Mouse (Mus musculus) cerebellum, postnatal 4 days (tissue): ENCODE data around the gene Bcl2l13.
"Not testable (repeated sequence)": the region's sequence is repeated elsewhere in the genome, so short reads cannot be mapped to it uniquely, and the experiment has no call there.

Source experiments
- DNase-seq, 2 experiments: peaks; one replicate each; pipeline ENCODE4 v3.0.0; 2022; ENCODE audit warnings: low spot score in 2 of 2, mixed read lengths in 1 of 2

The Bcl2l13 gene

GRCm38 (mm10) chr6:120835474-120836374 lies at the start of gene Bcl2l13:
Gene Bcl2l13 (plus strand): TSS chr6:120836212.
- DNase-seq = peak; percentile 94 to 98

- DNase-seq = no peak
Measured at GRCm38 (mm10) chr6:120788068-120788607, 47.9 kb upstream of the Bcl2l13 start.

DNA sequence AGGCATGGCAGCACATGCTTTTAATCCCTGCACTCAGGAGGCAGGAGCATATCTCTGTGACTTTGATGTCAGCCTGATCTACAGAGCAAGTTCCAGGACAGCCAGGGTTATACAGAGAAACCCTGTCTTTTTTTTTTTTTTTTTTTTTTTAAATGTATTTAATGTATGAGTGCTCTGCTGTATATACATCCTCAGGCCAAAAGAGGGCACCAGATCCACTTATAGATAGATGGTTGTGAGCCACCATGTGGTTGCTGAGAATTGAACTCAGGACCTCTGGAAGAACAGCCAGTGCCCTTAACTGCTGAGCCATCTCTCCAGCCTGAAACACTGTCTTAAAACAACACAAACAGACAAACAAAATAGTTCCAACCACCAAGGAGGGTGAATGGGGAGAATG lies 47.1 kb upstream of the Bcl2l13 start:
- no peak for DNase-seq

- no peak for DNase-seq
Measured at GRCm38 (mm10) chr6:120790153-120790552, 45.9 kb upstream of the Bcl2l13 start.

- no peak for DNase-seq
Measured at GRCm38 (mm10) chr6:120790717-120791116, 45.3 kb upstream of the Bcl2l13 start.

GRCm38 (mm10) chr6:120792947-120793346 lies 43.1 kb upstream of the Bcl2l13 start:
- DNase-seq = no peak

DNA sequence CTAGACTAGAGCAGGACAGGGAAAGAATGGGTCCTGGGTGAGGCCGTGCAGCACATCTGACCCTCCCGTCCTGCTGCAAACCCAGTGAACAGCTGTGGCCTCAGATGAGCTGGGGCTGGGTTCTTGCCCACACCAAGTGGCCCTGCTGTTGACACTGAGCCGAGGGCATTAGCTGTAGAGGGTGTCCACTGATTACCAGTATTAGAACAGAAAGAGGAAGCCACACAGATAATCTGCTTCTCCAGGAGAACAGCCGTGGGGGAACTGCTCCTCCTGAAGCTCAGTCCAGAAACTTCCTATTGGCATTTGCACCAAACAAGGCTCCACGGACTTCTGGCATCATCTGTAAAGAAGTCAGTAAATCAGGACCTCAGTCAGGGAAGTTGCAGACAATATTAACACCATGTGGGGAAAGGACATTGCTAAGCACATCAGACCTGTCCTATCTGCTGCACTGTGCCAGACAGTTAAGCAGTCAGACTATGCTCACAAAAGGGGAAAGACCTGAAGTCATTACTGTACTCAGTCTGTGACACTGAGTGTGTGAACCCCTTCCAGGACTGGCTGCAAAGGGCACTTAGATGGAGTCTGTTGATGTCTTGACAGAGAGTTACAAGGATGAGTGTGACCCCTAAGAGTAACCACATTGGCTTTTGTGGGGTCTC lies 40.5 kb upstream of the Bcl2l13 start:
- no peak for DNase-seq

DNA sequence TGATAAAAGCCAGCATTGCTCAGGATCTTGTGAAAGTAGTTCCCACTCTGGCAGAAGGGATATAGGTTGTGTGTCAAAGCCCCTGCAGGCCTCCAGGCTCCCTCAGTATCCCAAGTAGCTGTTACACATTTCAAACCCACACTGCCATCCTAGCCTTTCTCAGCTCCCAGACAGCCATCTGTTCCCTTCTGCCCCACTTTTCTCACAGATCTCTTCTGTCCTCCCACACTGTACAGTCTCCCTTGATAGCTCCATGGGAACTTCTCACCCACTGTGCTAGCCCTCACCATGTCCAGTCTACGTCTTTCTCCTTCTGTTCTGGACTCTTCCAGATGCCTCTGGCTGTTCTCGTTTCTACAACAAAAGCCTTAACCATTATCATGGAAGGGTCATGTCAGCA lies 39.9 kb upstream of the Bcl2l13 start:
- DNase-seq = no peak

GRCm38 (mm10) chr6:120798019-120798418 lies 38.0 kb upstream of the Bcl2l13 start:
- DNase-seq = no peak

GRCm38 (mm10) chr6:120798905-120799304 lies 37.1 kb upstream of the Bcl2l13 start:
- no peak for DNase-seq

DNA sequence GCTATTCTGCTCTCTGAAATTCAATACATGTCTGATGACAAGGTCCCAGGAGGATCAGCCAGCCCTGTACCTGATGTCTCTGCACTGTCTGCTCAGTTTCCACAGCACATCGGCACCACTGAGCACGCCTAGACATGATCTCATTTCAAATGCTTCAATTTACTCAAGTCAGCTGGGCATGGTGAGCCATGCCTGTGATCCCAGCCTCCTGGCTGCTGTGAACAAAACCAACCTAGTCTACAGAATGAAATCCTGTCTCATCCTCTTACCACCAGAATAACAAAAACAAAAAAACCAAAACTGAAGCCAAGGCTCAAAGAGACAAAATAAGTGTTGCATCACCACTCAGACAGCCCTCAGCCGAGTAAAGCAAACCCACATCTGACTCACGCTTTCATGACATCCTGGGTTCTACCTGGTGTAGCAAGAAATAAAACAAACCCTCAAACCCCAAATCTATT lies 36.4 kb upstream of the Bcl2l13 start:
- no peak for DNase-seq

DNA sequence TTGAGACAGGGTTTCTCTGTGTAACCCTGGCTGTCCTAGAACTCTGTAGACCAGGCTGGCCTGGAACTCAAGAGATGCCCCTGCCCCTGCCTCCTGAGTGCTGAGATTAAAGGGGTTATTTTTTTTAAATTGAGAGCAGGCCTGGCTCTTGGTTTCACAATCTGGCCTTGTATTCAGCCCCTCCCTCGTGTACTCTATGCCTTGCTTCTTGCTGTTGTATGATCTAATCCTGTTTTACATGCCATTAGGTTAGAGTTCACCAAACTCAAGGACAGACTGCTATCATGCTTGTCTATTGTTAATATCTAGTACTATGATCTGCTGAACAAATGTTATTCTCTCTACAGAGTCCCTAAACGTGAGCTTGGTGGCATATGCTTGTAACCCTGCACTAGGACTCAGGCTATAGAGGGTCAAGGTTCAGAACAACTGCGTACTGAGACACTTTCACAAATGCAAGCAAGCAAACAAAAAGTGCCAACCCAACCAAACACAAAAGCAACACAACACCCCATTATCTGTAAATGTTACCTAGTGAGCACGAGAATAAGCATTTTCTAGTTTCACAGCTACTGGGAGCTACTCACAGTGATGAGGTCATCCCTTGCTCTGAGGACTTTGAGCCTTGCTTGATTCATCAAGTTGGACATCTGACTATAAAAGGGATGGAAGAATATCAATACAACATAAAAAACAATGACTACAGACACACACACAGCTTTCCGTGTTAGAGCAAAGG lies 28.8 kb upstream of the Bcl2l13 start:
- no peak for DNase-seq

DNA sequence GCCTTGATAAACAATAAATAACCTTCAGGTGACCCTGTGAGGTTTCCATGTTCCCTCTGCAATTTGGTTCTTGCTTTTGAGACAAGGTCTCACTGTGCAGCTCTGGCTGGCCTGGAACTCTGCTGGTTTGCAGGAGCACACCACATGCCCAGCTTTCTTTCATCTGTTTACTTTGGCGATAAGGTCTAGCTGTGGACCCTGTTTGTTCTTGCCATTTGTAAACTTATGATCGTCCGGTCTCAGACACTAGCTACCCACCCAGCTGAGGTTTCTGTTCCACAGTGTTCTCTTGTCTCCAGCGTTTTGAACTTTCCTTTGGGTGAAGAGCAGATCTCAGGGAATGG lies 28.3 kb upstream of the Bcl2l13 start:
- DNase-seq = no peak

- DNase-seq = not testable (repeated sequence)
Measured at GRCm38 (mm10) chr6:120811999-120812398, 24.0 kb upstream of the Bcl2l13 start.

DNA sequence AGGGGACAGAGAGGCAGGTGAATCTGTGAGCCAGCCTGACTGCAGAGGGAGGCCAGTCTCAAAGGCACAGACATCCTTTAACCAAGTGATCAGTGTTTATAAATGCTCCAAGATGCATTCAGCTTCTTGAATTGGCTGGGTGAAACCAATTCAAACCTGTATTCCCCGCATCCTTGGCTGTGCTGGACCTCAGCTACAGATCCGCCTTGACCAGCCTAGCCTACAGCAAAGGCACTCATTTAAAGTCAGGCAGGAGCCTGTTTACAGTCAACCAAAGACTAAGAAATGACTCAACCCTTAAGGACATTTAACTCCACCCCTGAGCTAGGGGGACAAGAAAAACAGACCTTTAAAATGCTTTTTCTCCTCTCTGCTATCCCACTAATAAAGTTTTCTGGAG lies 16.7 kb upstream of the Bcl2l13 start:
- DNase-seq = no peak

GRCm38 (mm10) chr6:120820144-120820543 lies 15.9 kb upstream of the Bcl2l13 start:
- DNase-seq = no peak

DNA sequence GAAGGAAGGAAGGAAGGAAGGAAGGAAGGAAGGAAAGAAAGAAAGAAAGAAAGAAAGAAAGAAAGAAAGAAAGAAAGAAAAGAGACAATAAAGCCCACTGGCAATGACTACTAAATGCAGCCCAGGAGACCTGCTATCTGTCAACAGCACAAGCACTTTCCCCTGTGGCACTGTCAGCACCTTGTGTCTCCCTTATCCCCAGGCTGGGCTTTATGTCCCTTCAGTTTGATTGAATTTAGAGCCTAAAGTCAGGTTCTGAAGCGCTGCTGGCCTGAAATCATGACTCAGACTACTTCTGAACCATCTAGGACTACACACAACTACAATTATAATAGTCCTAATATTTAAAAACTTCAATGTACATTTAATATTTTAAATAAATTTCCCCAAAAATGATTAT lies 15.1 kb upstream of the Bcl2l13 start:
- no peak for DNase-seq

DNA sequence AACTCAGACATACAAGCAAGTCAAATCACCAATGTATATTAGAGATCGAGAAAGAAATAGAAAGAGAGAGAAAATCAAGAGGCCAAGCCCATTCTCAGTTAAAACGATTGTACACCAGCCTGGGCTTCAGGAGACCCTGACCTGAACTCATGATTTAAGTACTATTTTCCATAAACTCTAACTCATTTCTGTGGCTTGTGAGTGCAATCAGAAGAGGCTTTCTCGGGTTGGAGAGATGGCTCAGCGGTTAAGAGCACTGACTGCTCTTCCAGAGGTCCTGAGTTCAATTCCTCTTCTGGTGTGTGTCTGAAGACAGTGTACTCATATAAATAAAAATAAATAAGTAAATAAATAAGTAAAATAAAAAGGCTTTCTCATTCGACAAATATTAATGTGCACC lies 14.3 kb upstream of the Bcl2l13 start:
- no peak for DNase-seq

DNA sequence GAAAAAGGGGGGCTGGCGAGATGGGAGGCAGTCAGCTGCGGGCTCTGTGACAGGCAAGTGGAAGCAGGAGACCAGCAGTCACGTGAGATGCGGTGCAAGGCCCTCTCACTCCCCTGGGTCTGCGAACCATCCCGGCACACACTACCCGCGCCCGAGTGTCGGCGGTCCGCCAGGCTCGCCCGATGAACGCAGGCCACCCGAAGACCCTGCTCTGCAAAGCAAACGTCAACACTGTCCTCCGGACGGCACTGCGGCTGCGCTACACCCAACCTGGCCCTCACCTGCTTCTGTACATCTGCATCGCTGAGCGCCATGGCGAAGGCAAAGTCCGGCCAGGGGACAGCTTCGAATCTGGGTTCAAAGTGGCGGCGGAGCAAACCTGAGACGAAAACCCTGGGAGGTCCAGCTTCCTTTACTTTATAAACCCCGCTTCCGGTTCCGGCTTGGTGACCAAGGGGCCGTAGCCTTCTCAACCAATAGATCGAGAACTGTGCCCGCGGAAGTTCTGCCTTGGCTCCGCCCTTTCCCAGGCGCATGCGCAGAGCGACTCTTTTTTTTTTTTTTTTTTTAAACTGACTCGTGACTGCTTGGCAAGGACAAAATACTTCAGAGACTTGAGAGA lies 13.6 kb upstream of the Bcl2l13 start, which contains the start of gene Atp6v1e1:
Gene Atp6v1e1, minus strand, starts transcription at position 487 of the 622 bp plus-strand sequence.
- DNase-seq = peak; percentile 71 to 88

GRCm38 (mm10) chr6:120822937-120823614 lies 12.9 kb upstream of the Bcl2l13 start:
- no peak for DNase-seq

DNA sequence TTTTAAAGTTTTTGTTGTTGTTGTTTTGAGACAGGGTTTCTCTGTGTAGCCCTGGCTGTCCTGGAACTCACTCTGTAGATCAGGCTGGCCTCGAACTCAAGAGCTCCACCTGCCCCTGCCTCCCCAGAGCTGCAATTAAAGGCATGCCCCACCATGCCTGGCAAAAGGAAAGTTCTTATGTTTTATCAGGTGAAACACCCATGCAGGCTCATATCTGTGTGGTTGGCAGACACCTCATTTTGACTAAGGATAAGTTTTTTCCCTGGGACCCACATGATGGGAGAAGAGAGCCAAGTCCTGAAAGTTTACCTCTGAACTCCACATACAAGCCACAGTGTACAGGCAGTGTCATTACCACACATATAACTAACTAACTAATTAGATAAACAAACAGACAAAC lies 6.0 kb upstream of the Bcl2l13 start:
- DNase-seq = no peak
